In the genomic region with DNA sequence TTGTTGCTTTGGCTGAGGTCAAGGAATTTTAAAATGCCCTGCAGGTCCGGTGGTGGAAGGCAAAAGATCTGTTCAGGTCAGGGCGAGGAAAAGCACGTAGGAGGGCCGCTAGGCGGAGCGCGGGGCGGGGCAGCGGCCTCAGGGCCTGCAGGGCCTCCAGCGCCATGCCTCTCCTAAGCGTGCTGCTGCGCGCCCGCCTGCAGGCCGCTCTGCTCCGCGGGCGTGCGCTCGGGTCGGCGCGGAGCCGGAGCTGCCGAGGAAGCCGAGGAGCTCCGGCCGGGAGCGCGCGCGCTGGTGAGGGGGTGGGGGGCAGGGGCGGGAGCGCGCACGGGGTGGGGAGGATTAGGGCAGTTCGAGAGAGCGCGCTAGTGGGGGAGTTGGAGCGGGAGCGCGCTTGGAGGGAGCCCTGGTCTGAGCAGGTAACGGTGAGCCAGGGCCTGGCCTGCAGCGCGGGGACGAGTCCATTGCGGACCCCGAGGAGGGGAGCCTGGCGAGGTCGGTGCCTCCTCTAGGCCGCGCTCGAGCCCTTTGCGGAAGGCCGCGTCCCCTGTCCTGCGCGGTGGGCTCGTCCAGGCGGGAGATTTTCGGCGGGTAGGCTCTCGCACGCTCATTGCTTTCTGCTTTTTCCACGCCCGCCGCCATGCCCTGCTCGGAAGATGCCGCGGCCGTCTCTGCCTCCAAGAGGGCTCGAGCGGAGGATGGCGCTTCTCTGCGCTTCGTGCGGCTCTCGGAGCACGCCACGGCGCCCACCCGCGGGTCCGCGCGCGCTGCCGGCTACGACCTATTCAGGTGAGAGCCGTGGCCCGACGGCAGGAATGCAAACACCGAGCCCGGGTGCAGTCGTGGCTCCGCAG, we compare ENCODE assay signal across 8 mouse cellular contexts. TPM values are rescaled to one million over a fixed set of nuclear protein-coding genes. Genes with fewer than 3 reads are reported as not detected.
DNase-seq lines count a peak whose midpoint lies in the region; ATAC-seq lines count a peak whose summit lies in the region.

Dut (plus strand) TSS at position 83 of the 854 bp plus-strand sequence.

- intact Hi-C loops in gastrocnemius, postnatal 14 days (cut with DNase I; ENCODE audit: low total_unique reads) = no loop called here
- intact Hi-C loops in left cerebral cortex, postnatal 10 days (cut with DNase I) = no loop called here

- DNase-seq in adrenal gland, adult (ENCODE audit: inconsistent age in 2 of 2, low spot score in 1 of 2) = peak; percentile 95 to 97
- DNase-seq in embryo, embryonic 10.5 days (ENCODE audit: low spot score) = peak; percentile 97
- peak; percentile 94 for DNase-seq in gastrocnemius, postnatal 14 days
- peak; percentile 84 to 94 for DNase-seq in left cerebral cortex, postnatal 10 days (ENCODE audit: extremely low spot score in 1 of 2, low spot score in 2 of 2)
- peak; percentile 89 for DNase-seq in right cerebral cortex, postnatal 25 days
- DNase-seq in urinary bladder, postnatal 4 days (ENCODE audit: low spot score in 2 of 2) = peak; percentile 92 to 93

- ATAC-seq in inflammation-experienced regulatory T-cells, adult 6 months = peak; percentile 94
- ATAC-seq in megakaryocyte-erythroid progenitor cell, adult 5-6 weeks (replicated peaks; ENCODE audit: low FRiP score, low TSS enrichment, poor library complexity, severe bottlenecking) = peak; percentile 86

RNA-seq across cellular contexts. Expression of gene Dut, which starts in this region (rescaled TPM):
- total RNA-seq in gastrocnemius, postnatal 14 days (2021) = 10 to 100 TPM; 10.2 to 12.6 TPM
- polyA plus RNA-seq in inflammation-experienced regulatory T-cells, adult 6 months (2017; shearing (Covaris generic)) = 100 to 1,000 TPM in 1 of 3 experiments, 10 to 100 TPM in 2; 40.9 to 169 (median 51.5) TPM
- total RNA-seq in left cerebral cortex, postnatal 10 days (2021) = 10 to 100 TPM; 37.8 to 39.3 TPM
- 495 and 588 TPM in 2 replicates for total RNA-seq in megakaryocyte-erythroid progenitor cell, adult 5-6 weeks (2014; fragmentation: Nextera tagmentation)
- total RNA-seq in megakaryocyte-erythroid progenitor cell, adult 5-6 weeks (2017) = 309 and 443 TPM in 2 replicates

Comparison
In these comparisons a context has a peak if more than half of its experiments do, and no peak if none do; other contexts are left out.
1. Peak in every context shown above with its lines: DNase-seq and ATAC-seq.
2. RNA of gene Dut (total RNA-seq): 309 to 588 TPM in megakaryocyte-erythroid progenitor cell, adult 5-6 weeks; 37.8 to 39.3 TPM in left cerebral cortex, postnatal 10 days and 10.2 to 12.6 TPM in gastrocnemius, postnatal 14 days; every median in the first group is over 4 times any median in the second.